ENCODE assay signal across 15 mouse cellular contexts in genomic region chr6:30356161-30356560, GRCm38 (mm10). TPM values are rescaled to one million over a fixed set of nuclear protein-coding genes. Genes with fewer than 3 reads are reported as not detected.
DNase-seq lines count a peak whose midpoint lies in the region; TF ChIP-seq lines count a peak whose summit lies in the region.
"Had no signal": no experiment of that assay in that cellular context is flagged by ENCODE, and none has a peak within 500 bp of the region (broad histone marks: within the 10 kb centered on the region; RNA-seq: fewer than 3 reads in every experiment).

No protein-coding gene starts in this region.

- no peak overlapping the region for H3K4me3 ChIP-seq in spleen, adult 2 months (ENCODE audit: extremely low read depth, insufficient read depth, insufficient read length)
- H3K4me3 ChIP-seq in forebrain, embryonic 10.5 days: no peak overlapping the region
- H3K4me3 ChIP-seq: limb, embryonic 12.5 days; midbrain, embryonic 15.5 days; neural tube, embryonic 13.5 days had no signal

- peaks cover 19% of the 10 kb centered on the region; the same call in 1 of the 2 replicates for H3K4me1 ChIP-seq in spleen, adult 2 months (ENCODE audit: control insufficient read depth, insufficient read depth, insufficient read length)
- H3K4me1 ChIP-seq in forebrain, embryonic 10.5 days: peaks cover 12% of the 10 kb centered on the region; the same call in 1 of the 2 replicates
- H3K4me1 ChIP-seq: limb, embryonic 12.5 days; midbrain, embryonic 15.5 days; neural tube, embryonic 13.5 days had no signal

- TF ChIP-seq CTCF in spleen, adult 2 months (IDR thresholded peaks at IDR 0.05; ENCODE audit: extremely low read depth, insufficient read depth, insufficient read length, insufficient replicate concordance): no peak

- 0 out of 2 replicates have a peak overlapping the region, but pooled peaks have one; percentile 4 for H3K27ac ChIP-seq in spleen, adult 2 months (ENCODE audit: insufficient read depth, low read length)
- H3K27ac ChIP-seq in forebrain, embryonic 10.5 days: no peak overlapping the region
- H3K27ac ChIP-seq: hindbrain, embryonic 14.5 days; limb, embryonic 12.5 days; midbrain, embryonic 15.5 days; neural tube, embryonic 13.5 days had no signal

- WGBS in spleen, adult 2 months: 79% methylated on average over 5 of the region's 5 CpGs
- 88% methylated on average over 5 of the region's 5 CpGs for WGBS in forebrain, embryonic 10.5 days

- DNase-seq in adrenal gland, adult 2 months: peak; percentile 58
- DNase-seq in adrenal gland, postnatal 25 days: no peak
- no peak for DNase-seq in spleen, adult 2 months (ENCODE audit: low read depth in 1 of 2, low spot score in 2 of 2)
- no peak for DNase-seq in spleen, adult 18-20 months
- peak; percentile 40 to 61 for DNase-seq in cerebellum, postnatal 14 days
- DNase-seq in splenic B cell, adult 2 months (ENCODE audit: low read depth, low spot score): peak; percentile 34
- DNase-seq in left cerebral cortex, adult 11 months (ENCODE audit: low spot score): no peak
- no peak for DNase-seq in forebrain, embryonic 10.5 days (ENCODE audit: extremely low spot score, low spot score)
- DNase-seq: kidney, adult 9 months; lung, postnatal 14 days; thymus, adult 2 months had no signal

- H3K27me3 ChIP-seq in spleen, adult 2 months (ENCODE audit: control insufficient read depth, insufficient read depth, low read length): no peaks in the 10 kb centered on the region
- no peaks in the 10 kb centered on the region for H3K27me3 ChIP-seq in splenic B cell, adult 2 months (ENCODE audit: control insufficient read depth, insufficient read depth, low read length, poor library complexity, severe bottlenecking)
- no peaks in the 10 kb centered on the region for H3K27me3 ChIP-seq in forebrain, embryonic 10.5 days (ENCODE audit: poor library complexity, severe bottlenecking)
- H3K27me3 ChIP-seq: limb, embryonic 12.5 days; midbrain, embryonic 15.5 days; neural tube, embryonic 13.5 days had no signal

- no peaks in the 10 kb centered on the region for H3K9me3 ChIP-seq in forebrain, embryonic 10.5 days
- H3K9me3 ChIP-seq: limb, embryonic 12.5 days; midbrain, embryonic 15.5 days; neural tube, embryonic 13.5 days had no signal

- TF ChIP-seq POLR2A in spleen, adult 2 months (IDR thresholded peaks at IDR 0.05; ENCODE audit: low read depth, low read length): no peak

- H3K36me3 ChIP-seq in spleen, adult 2 months (ENCODE audit: control insufficient read depth, insufficient read depth, low read length): no peaks in the 10 kb centered on the region
- no peaks in the 10 kb centered on the region for H3K36me3 ChIP-seq in splenic B cell, adult 2 months (ENCODE audit: control insufficient read depth, insufficient read depth, low read length, poor library complexity, severe bottlenecking)
- H3K36me3 ChIP-seq in forebrain, embryonic 10.5 days (replicated peaks): no peaks in the 10 kb centered on the region
- H3K36me3 ChIP-seq: midbrain, embryonic 15.5 days had no signal

RNA-seq across cellular contexts. Expression of gene Zc3hc1, which starts 34.7 kb away (rescaled TPM):
- 10 to 100 TPM; 19.6 to 21.7 TPM for total RNA-seq in adrenal gland, adult 2 months (2021)
- 16.9 and 18.1 TPM in 2 replicates for polyA plus RNA-seq in adrenal gland, adult 2 months (2012; rRNA removed)
- total RNA-seq in adrenal gland, postnatal 25 days (2021): 17.7 and 20.0 TPM in 2 replicates
- 11.3 and 12.3 TPM in 2 replicates for polyA plus RNA-seq in spleen, adult 2 months (2012; rRNA removed)
- polyA plus RNA-seq in forebrain, embryonic 10.5 days (2016; fragmentation: Nextera tagmentation; extraction: Ambion mirVana): 82.8 and 86.1 TPM in 2 replicates

RNA-seq across cellular contexts. Expression of gene Klhdc10, which starts 45.5 kb away (rescaled TPM):
- 10 to 100 TPM; 57.8 to 75.6 TPM for total RNA-seq in adrenal gland, adult 2 months (2021)
- polyA plus RNA-seq in adrenal gland, adult 2 months (2012; rRNA removed): 14.1 and 15.7 TPM in 2 replicates
- 58.5 and 86.2 TPM in 2 replicates for total RNA-seq in adrenal gland, postnatal 25 days (2021)
- 6.7 and 10.0 TPM in 2 replicates for polyA plus RNA-seq in spleen, adult 2 months (2012; rRNA removed)
- 27.2 and 27.5 TPM in 2 replicates for polyA plus RNA-seq in forebrain, embryonic 10.5 days (2016; fragmentation: Nextera tagmentation; extraction: Ambion mirVana)

RNA-seq across cellular contexts. Expression of gene Ube2h, which starts 51.8 kb away (rescaled TPM):
- 100 to 1,000 TPM in 1 of 2 experiments, 10 to 100 TPM in 1; 94.9 to 150 TPM for total RNA-seq in adrenal gland, adult 2 months (2021)
- polyA plus RNA-seq in adrenal gland, adult 2 months (2012; rRNA removed): 129 and 162 TPM in 2 replicates
- 107 and 137 TPM in 2 replicates for total RNA-seq in adrenal gland, postnatal 25 days (2021)
- 69.7 and 101 TPM in 2 replicates for polyA plus RNA-seq in spleen, adult 2 months (2012; rRNA removed)
- polyA plus RNA-seq in forebrain, embryonic 10.5 days (2016; fragmentation: Nextera tagmentation; extraction: Ambion mirVana): 28.3 and 31.2 TPM in 2 replicates

Comparison
In these comparisons a context has a peak if more than half of its experiments do, and no peak if none do; other contexts are left out.
1. DNase-seq: peak in adrenal gland, adult 2 months (single experiment), cerebellum, postnatal 14 days (2 of 2) and splenic B cell, adult 2 months (single experiment); none in adrenal gland, postnatal 25 days (single experiment), spleen, adult 2 months (0 of 2), spleen, adult 18-20 months (0 of 2), left cerebral cortex, adult 11 months (single experiment) and forebrain, embryonic 10.5 days (single experiment).